Mouse (Mus musculus): ENCODE results near the gene Cnot11.
"Not testable (repeated sequence)": the region's sequence is repeated elsewhere in the genome, so short reads cannot be mapped to it uniquely, and the experiment has no call there.

Gene Cnot11

GRCm38 (mm10) chr1:39579139-39579538, 44.3 kb downstream of the Cnot11 start:
- no peak for DNase-seq (ENCODE audit: low spot score)

DNA sequence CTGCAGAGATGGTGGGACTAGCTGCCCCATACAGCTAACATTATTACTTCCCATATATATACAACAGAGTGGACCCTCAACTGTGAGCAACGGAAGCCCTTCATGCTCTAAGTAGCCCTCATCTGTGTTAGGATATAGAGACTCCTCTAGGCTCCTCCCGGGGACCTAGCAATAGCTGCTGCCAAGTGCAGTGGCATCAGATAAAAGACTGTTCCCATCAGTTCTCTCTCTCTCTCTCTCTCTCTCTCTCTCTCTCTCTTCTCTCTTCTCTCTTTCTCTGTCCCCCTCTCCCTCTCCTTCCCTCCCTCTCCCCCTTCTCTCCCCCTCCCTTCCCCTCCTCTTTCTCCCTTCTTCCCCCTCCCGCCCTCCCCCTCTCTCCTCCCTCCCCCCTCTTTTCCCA, 46.4 kb downstream of the Cnot11 start:
- no peak for DNase-seq (ENCODE audit: low spot score)

- no peak for DNase-seq (ENCODE audit: low spot score)
These were observed 48.4 kb downstream of the Cnot11 start for GRCm38 (mm10) chr1:39583173-39583572.

DNA sequence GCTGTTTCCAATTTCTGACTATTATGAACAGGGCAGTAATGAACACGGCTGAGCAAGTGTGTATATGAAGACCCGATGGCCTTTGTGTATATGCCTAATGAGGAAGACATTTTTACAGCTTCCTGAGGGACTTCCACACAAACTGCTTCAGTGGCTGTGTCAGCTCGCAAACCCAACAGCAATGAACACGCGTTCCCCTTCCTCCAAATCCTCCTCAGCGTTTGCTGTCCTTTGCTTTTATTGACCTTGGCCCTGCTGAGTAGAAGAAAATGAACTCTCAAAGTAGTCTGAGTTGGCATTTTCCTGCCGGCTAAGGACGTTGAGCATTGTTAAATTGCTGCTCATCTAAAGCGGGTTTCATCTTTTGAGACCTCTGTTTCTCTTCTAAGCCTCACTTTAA, 50.6 kb downstream of the Cnot11 start:
- DNase-seq (ENCODE audit: low spot score): no peak

DNA sequence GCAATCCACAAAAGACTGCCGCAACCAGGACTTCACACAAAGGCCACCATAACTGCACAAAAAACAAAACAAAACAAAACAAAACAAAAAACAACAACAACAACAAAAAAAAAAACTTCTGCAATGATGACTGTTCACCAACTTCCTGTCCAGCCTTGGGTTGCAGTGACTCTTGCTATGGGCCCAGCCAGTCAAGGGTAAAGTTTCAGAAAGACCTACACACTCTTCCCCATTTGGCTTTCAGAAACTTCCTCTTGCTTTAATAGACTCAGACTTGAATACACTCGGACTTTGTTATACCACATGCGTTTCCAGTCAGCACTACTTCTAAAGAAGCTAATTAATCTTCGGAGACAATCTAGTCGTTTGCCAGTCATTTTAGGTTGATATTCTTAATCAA, 55.4 kb downstream of the Cnot11 start:
- no peak for DNase-seq (ENCODE audit: low spot score)

DNA sequence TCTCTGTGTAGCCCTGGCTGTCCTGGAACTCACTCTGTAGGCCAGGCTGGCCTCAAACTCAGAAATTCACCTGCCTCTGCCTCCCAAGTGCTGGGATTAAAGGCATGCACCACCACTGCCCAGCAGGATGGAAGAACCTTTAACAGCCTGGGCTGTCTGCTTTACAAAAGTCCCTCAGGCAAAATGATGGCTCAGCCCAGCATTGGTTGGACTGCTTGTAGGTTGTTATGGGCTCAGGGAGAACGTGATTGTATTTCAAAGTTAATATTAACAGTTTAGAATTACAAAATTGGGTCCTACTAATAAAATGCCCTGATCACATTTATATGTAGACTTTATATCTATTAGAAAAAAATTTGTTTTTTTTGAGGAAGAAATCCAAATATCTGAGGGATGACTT, 56.8 kb downstream of the Cnot11 start:
- DNase-seq (ENCODE audit: low spot score): not testable (repeated sequence)

DNA sequence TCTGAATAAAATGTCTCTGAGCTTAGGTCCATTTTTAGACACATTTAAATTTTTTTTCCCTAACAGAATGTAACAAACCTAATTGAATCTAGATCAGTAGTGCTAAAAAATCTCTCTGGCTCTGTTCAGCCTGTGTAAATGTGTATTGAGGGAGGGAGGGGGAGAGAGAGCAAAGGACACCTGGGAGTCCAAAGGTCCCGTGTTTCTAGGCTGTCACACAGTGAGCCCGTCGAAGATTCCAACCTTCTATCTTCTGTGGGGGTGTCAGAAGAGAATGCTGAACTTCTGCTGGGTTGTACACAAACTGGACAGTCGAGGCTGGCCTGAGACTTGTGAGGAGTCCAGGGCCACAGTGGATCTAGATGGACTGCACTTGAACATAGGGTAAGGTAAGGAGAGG, 57.3 kb downstream of the Cnot11 start:
- no peak for DNase-seq (ENCODE audit: low spot score)

GRCm38 (mm10) chr1:39593836-39594235, 59.0 kb downstream of the Cnot11 start:
- DNase-seq (ENCODE audit: low spot score): no peak

Data from urinary bladder, postnatal 25 days (tissue).